Mouse (Mus musculus) G1E-ER4 (cell line): ENCODE measurements around the gene Fut9. TPM values are rescaled to one million over a fixed set of nuclear protein-coding genes. Genes with fewer than 3 reads are reported as not detected.

Source experiments
- GATA1 ChIP-seq: IDR thresholded peaks from one replicate; pipeline ENCODE4 v1.8.0; 2012; ENCODE audit warnings: low read length, inconsistent platforms
- polyA plus RNA-seq: library from polyadenylated mRNA; stranded (reverse); fragments of >175 nt; gene quantifications from 2 replicates; pipeline ENCODE4 v1.2.3, GENCODE M21; 2012

Fut9 gene
- polyA plus RNA-seq, result not detected in 2 replicates

DNA sequence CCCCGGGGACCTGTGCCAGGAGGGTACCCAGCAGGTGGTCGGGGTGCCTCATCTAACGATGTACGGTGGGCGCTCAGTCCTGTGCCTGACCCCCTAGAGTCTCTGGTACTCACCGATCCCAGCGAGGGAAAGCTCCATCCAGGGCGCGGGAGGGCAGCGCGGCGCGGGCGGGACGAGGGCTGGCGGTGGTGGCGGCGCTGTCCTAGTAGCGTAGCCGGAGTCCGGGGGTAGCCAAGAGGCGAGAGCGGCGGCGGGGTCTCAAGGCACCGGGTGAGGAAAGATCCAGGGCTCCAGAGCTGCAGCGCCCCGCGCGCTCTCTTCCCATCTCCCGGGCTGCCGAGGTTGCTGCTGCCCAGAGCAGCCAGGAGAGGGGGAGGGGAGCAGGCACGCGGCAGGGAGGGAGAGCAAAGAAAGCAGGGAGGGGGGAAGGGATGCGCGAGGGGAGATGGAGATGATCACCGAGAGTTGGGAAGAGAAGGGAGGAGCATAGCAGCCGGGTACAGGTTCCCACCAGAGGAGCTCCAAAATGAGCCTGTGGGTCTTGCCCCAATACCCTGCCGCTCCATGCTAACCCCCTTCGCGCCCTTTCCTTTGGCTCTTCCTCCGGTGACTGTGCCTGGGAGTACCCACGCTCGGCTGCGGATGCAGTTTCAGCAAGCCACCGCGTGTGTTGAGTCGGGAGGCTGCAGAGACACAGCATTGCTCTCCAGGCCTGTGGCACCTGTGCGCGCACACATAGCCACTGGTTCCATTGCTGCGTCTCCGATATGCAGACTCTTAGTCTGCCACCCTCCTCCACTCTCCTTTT lies at the start of gene Fut9:
Fut9 (minus strand) TSS at position 769 of the 808 bp plus-strand sequence.
- TF ChIP-seq GATA1, result no peak

DNA sequence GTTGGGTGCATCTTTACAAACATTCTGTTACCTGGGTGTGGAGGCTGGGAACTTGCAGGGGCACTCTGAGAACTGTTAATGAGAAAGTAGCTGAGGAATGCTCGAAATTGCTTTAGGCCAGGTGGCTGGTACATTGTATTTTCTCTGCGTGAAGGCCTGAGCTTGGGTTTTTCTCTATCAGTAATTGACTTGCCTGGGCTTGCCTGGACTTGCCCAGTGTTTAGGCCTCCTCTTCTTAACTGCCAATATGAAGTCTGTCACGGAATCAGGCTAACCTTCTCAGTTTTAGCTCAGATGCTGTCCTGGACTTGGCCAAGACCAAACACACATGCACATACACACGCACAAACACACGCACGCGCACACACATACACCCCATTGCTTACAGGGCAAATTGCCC lies 15.7 kb upstream of the Fut9 start:
- TF ChIP-seq GATA1, result no peak

DNA sequence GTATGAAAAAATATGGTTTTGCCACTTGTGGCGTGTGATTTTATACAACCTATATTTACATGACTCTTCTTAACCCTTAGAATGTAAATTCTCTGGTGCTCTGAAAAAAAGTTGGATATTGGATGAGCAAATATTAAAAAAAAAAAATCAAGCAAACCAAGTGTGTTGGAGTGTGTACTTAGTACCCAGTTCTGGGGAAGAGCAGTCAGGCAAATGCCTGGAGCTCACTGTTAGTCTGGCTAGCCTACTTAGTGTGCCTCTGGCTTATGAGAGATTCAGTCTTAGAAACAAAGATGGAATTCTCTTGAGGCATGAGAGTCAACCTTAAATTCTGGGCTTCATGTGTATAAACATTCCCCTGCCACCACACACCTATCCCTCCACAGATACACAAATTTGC lies 13.3 kb upstream of the Fut9 start:
- TF ChIP-seq GATA1, result no peak

DNA sequence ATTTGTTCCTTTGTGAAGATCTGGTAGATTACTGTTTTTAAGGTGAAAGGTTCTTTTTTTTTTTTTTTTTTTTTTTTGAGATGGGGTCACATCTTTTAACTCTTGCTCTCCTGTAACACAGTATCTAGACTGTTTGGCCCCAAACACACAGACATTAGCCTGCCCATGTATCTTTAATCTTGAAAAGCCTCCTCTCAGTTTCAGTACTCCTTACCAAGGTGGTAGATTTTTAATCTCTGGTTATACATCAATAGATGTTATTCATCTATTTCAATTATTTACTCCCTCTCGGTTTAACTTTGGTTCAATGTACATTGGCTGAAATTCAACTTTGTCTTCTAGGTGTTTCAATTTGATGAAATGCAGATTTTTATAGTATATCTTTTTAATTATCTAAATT lies 10.0 kb upstream of the Fut9 start:
- no peak for TF ChIP-seq GATA1

DNA sequence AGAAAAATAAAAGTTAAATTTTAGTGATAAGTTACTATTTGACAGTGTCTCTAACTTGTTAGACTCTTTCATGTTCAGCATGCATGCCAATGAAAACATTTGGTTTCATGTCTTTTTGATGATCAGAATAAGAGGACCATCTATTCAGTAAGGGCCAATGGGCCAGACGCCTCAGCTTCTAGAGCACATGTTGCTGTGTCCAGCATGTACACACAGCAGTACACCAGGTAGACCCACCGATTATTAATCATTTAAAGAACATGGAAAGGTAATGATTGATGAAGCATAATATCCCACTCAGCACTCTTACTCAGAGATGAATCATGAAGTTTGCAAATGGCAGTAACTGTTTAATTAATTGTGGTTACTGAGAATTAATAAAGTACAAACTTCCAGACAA lies 1.7 kb upstream of the Fut9 start:
- TF ChIP-seq GATA1, result no peak

DNA sequence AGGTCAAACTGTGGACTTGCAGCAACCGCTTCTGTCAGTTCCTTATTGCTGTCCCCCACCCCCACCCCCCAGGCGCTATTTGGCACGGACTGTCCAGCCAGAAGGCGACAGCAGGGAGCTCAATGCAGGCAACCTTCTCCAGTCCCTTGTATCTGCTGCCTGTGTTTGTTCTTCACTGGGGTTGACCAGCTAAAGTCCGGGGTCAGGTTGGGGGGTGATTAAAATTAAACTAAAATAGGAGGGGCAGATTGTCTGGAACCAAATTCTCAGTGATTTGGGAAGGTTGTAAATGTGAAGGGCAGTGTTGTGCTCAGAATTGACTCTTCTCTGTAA lies 206 bp upstream of the Fut9 start:
- no peak for TF ChIP-seq GATA1

DNA sequence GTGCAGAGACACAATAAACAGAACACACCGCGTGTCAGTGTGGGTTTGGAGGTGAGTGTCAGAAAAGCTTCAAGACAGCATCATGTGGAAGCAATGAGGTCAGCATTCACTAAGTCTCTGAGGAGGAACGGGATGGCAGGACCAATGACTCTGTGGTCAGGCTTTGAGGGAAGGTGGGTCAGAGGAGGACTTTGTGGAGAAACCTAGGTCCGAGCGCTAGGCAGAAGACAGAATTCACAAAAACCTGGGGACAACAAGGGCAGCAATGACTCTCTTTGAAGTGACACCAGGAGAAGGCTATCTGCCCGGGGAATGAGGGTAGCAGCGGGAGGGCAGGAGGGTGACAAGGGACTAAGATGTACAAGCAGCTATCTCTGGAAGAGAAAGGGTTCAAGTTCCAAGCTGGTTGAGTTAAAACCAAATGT lies 981 bp downstream of the Fut9 start:
- TF ChIP-seq GATA1, result no peak

DNA sequence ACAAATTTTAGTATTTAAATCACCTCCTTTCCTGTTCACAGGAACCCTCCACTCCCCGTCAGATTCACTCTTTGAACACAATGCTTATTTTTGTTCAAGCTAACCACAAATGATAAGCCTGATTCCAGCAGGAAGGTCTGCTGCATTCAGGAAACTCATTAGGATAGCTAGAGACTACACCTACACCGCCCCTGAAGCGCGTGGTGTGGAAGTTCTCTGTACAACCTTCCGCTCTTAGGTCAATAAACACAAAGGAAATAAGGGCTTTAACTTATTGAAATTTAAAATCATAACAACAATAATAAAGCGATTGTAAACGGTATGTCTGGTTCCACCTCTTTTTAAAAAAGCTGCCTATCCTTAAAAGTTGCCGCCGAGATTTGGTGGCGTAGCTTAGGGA lies 1.6 kb downstream of the Fut9 start:
- no peak for TF ChIP-seq GATA1

DNA sequence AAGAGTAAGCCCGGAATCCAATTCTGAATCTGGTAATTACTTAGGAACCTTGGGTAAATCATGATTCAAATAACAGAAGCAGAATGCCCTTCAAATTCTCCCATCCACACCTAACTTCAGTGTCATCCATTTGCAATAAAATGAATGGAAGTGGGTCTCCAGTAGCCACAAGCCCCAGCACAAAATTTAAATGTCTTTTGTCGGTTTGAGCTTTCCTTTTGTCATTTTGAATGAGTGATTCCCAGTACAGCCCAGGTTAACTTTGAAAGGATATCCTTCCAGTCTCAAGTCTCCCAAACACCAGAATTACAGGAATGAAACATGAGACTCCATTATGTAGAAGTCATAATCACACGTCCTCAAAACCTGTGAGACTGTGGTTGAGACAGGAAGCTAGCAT lies 3.9 kb downstream of the Fut9 start:
- no peak for TF ChIP-seq GATA1

DNA sequence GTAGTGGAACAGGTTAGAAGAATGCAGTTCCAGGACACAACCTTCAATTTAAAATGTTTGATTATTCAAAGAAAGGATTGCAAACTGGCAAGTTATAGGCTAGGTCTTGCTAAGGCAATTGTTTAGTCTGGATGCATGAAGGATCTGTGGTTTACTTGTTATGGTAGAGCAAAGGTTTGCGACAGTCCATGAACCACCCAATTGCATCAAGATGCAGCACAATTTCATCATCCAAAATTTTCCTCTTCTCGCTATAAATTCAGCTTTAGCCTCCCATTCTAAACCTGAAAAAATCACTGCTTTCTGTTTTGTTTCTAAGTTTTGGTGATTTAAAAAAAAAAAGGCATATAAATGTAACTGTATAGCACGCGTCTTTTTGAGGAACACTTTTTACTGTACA lies 14.8 kb downstream of the Fut9 start:
- no peak for TF ChIP-seq GATA1

DNA sequence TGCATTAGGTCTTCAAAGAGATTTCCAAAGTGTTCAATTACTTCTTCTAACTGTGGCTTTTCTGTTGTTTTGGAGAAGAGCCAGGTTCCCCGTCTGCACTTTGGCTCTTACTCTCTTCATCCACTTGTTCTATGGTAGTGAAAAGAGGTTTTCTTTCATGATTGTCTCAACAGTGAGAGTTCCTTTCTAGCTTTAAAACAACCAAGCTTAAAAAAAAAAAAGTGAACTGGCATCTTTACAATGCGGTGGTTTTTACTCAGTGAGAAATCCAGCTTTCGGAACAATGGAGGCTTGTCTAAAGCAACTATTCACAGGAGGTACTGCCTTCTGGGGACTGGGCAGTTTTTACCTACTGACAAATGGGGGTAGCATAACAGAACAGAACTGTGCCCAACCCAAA lies 31.4 kb downstream of the Fut9 start:
- no peak for TF ChIP-seq GATA1

DNA sequence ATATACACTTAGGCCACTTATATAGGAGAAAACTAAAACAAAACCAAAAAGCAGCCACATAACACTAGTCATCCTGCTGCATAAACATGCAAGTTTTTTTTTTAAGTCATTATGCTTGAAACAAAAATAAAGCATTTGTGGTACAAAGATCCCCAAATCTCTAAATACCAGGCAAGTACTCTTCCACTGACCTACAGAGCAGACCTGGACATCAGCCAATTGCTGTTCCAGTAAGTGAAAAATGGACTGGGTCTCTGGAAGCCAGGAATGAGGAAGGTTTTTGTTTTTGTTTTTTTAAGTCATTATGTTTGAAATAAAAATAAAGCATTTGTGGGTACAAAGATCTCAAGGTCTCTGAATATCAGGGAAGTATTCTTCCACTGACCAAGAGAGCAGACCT lies 37.0 kb downstream of the Fut9 start:
- no peak for TF ChIP-seq GATA1

DNA sequence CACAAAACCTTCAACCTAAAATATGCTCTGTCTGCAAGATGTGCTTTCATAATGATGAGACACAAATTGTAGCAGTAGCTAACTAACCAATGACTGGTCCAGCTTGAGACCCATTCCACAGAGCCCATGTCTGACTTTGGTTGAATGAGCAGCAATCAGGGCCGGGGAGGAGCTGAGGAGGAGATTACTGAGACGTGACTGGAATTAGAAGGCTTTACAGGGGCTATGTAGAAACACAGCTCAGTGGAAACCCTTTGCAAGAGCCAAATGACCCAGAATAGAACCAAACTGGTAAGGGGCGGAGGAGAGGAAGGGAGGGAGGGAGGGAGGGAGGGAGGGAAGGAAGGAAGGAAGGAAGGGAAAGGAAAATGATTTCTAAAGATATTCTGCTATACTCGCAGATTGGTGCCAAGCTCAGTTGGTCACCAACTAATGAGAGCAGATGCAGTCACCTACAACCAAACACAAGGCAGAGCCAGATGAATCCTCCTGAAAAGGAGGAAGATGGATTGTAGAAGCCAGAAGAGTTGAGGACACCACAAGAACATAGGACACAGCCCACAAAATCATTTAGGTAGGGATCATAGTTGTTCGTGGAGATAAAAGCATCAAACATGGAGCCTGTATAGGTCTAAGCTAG lies 42.0 kb downstream of the Fut9 start:
- TF ChIP-seq GATA1, result no peak

DNA sequence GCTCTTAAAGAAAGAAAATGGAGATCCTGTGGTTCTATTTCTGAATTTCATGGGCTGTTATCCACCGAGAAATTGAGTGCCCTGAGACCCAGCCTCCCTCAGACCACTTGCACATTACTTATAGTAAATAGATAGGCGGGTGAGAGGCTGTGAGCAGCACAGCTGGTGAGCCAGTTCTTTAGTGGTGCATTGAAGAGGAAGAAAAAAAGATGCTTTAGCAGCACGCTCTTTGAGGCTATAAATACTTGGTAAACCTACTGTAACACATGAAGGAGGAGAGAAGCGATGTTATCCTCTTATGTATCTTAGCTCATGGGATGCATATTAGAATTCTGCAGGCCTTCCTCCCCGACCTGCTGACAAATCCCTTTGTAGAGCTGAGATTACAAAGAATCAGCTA lies 58.5 kb downstream of the Fut9 start:
- TF ChIP-seq GATA1, result no peak

DNA sequence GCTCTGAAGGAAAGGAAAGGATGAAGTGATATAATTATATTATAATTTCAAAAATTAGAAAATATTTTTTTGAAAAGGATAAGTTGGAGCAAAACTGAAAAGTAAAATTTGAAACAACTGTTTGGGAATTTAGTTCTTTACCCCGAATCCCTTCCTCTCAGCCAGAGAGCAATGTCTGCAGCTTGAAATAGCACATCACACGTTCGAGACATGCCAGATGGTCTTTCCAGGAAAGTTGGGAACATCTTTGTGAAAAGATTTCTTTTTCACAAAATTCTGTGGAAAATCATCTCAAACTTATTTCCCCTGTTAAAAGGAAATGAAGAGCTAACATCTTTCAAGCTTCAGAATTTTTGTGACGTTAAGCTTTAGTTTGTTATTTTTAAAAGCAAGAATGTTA lies 61.3 kb downstream of the Fut9 start:
- no peak for TF ChIP-seq GATA1

DNA sequence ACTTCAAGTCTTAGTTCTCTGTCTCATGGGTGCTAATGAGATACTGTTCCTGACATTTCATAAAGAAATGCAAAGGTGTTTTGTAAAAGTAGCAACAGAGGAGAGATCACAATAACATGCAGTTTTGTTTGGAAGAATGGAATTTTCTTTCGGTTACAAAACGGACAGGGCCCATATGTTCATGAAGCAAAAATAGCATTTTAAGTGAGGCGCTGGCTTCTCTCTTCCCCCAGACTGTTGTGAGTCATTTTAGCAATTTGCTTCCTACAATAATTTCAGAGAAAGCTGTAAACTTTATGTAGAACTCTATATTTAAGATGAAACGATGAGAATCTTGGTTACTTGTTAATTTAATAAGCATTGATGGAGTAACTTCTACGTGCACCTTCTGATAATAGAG lies 78.5 kb downstream of the Fut9 start:
- no peak for TF ChIP-seq GATA1

DNA sequence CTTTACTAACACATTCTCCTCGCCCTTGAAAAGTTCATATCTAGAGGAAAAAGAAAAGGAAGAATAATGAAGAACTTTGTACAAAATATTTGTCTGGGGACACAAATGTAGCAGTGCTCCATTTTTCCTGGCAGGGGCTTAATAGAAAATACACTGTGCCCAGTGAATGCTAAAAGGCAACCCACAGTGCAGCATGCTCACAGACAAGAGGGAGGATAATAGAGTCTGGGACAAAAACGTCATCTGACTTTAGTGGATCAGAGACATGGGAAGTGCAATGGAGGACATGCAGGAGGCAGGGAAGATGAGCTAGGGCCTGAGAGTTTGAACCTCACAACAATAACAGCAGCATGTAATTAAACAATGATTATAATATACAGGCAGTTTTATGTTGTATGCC lies 86.1 kb downstream of the Fut9 start:
- no peak for TF ChIP-seq GATA1
